Mouse (Mus musculus) intestine, embryonic 15.5 days (tissue): ENCODE data around the gene Neurog3. TPM values are rescaled to one million over a fixed set of nuclear protein-coding genes. Genes with fewer than 3 reads are reported as not detected.

Source experiments
- polyA plus RNA-seq: library from polyadenylated mRNA; unstranded; fragments of >200 nt; fragmentation: Nextera tagmentation; extraction: Ambion mirVana; gene quantifications from 2 replicates; pipeline ENCODE4 v1.2.1, GENCODE M21; 2015

Gene Neurog3
- polyA plus RNA-seq, 1 experiment from 2014 or later: 11.4 TPM

Other genes with a start within 250 kb of the Neurog3 start
- 6.9 and 7.1 TPM in 2 replicates for gene Col13a1, start 154.0 kb upstream of the Neurog3 start, polyA plus RNA-seq
- 34.0 and 34.6 TPM in 2 replicates for gene Fam241b, start 10.8 kb downstream of the Neurog3 start, polyA plus RNA-seq
- gene Tspan15, start 98.2 kb downstream of the Neurog3 start, polyA plus RNA-seq: 57.0 and 66.9 TPM in 2 replicates
- gene Tacr2, start 119.3 kb downstream of the Neurog3 start, polyA plus RNA-seq: 0.44 and 0.72 TPM in 2 replicates
- 27.0 and 27.1 TPM in 2 replicates for gene Hk1, start 246.8 kb downstream of the Neurog3 start, polyA plus RNA-seq